Mouse (Mus musculus) lung, postnatal 10 days (tissue): ENCODE data around the gene Minos1.

Source experiments
- DNase-seq: peaks from one replicate; pipeline ENCODE4 v3.0.0; 2021

Gene Minos1

DNA sequence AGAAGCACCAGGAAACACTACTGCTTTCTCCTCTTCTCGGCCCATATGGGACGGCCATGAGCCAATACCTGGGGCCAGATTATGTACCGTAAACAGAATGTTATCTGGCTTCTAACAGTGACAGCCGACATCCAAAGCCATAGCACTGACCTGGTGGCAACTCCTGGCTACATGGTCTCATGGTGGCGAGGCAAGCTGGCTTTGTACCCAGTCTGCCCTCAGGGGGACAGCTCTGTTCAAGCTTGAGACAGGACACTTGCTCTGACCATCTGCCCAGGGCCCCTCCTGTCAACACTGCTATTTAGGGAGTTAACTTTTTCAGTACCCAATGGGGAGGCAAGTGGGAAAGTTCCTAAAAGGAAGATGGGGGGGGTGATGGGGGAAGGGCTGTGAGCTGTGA is 73.6 kb downstream of the Minos1 start:
- DNase-seq, result no peak

DNA sequence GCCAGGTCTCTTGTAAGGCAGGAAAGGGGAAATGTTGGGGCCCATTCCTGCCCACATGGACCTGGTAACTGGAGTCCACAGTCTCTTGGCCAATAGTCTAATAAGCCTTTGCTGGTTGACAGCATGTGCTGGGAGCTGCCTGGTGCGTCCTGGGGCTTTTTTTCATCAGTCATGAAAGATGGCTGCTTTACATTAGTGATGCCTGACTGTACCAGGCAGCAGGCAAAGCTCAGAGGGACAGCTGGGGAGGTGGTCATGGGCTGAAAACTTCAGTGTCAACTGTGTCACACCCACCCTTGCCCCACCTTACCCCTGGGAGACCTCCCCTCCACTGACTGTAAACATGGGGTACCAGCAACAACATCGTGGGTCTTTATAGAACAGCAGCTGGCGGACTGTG is 75.2 kb downstream of the Minos1 start:
- no peak for DNase-seq

DNA sequence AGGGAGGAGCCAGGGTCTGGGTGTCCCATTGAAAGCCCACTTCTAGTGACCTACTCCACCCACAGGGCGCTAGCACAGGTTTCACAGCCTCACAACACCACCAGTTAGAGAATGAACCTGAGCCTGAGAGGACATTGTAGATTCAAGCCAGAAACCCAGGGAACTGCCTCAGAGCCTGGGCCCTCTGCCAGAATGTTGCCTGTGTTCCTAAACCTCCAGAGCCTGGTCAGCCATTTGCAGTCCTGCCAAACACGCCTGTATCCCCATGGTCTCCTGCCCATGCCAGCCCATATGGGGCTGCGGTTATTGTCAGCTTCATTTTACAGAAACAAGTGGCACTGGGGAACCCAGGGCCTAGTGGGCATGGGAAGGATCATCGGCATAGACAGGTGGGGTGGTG is 75.6 kb downstream of the Minos1 start:
- no peak for DNase-seq

DNA sequence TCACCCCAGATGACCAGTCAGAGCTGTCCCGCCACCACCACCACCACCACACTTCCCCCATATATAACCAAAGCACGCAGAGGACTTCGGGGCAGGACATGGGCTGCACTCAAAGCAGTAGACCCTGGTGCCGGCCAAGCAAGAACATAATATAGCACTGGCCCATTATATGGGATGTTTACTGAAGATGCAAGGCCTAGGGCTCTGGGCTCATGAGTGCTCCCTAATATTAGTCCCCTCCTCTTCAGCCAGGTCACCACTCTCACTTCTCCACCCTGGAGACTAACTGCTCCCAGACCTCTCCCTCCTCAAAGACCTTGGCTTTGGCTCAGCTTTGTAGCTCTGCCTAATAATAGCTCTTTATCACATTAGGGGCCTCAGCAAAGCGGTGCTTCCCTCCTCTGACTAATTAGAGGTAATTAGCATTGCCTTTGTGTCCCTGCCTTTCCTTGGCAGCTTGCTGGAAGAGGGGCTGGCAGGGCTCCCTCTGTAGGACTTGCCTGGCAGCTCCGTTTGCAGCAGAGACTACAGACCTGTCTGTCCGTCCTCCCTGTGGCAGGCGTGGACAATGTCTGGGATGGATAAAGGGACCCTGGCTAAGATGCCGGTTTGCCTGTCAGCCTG is 76.5 kb downstream of the Minos1 start:
- no peak for DNase-seq

DNA sequence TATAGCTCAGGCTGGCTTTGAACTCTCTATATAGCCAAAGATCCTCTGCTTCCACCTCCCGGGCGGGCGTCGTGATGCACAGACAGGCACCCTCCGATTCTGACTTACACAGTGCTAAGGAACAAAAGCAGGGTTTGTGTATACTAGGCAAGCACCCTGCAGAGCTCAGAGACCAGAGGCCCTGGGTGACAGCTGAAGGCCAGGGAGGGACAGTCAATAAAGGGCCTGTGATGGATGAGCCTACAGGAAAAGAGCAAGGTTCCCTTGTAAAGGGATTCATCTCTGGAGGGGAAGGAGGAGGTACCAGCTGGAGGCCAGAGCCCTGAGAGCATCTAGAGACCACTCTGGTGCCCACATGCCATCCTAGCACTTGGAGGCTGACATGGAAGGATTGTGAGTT is 77.5 kb downstream of the Minos1 start:
- no peak for DNase-seq

DNA sequence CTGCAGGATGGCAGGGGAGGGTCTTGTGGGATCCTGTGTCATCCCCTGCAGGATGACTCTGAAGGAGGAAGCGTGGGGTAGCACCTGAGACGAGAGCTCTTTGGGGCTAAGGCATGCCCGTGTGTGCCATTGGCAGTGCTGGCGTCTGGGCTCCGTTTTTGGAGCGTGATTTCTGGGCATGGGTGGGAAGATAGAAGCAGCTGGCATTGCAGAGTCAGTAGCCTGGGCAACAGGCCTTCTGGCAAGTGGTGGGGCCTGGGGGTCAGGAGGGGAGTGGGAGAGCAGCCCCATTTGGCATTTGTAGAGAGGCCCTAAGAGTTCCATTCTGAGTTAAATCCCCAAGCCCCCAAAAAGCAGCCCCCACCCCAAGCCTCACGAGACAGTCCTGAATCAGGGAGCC is 78.1 kb downstream of the Minos1 start:
- DNase-seq, result no peak
